Mouse (Mus musculus): ENCODE measurements around the gene Enpp5.

- TF ChIP-seq CTCF (IDR thresholded peaks at IDR 0.05; ENCODE audit: low read depth), result no peak
- TF ChIP-seq EP300 (IDR thresholded peaks at IDR 0.05; ENCODE audit: low read depth), result no peak
These were observed 35.8 kb upstream of the Enpp5 start for GRCm38 (mm10) chr17:44042861-44043260.

All from heart, postnatal 0 days (tissue).